Mouse (Mus musculus): ENCODE measurements around the gene Zfp950. TPM values are rescaled to one million over a fixed set of nuclear protein-coding genes. Genes with fewer than 3 reads are reported as not detected.
"Not testable (repeated sequence)": the region's sequence is repeated elsewhere in the genome, so short reads cannot be mapped to it uniquely, and the experiment has no call there.

Zfp950 gene
- 27.3 and 32.8 TPM in 2 replicates for polyA plus RNA-seq (2015; fragmentation: Nextera tagmentation; extraction: Ambion mirVana)

DNA sequence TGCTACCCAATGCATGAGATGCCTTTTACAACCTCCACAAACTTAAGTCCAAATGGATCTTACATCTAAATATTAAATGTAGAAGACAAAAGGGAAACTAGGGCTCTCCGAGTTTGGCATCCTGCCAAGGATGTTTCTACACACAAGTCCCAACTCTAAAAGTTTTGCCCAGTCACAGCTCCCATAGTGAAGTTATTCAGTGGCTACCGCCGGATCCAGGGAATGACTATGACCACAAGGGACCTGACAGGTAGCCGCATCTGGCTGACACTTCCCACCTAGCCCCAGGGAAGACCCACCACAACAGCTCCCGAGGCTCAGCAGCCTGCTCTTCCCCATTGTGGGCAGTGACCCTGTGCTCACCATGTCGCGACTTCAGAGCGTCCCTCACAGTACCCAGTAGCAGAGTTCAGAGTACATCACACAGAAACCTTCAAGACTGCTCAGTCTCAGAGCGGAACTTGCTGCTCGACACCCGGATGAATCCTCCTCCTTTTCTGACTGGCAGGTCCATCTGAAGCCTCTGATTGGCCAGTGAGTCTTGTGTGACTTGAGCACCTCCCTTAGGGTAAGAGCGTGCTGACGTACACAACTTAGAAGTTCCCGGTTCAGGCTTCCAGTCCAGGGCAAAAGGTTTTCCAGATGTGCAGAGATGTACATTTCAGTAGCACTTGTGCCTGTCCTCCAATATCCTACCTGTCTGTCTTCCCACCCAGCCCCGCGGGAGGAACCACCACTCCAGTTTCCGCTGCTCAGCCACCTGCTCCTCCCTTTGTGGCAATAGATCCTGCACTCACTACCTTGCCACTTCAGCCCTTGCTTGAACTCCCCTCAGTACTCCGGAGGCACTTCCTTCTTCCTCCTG lies at the start of gene Zfp950:
TSS of gene Zfp950 (minus strand) at position 499 of the 865 bp plus-strand sequence.
- H3K4me3 ChIP-seq (replicated peaks; ENCODE audit: low read depth, low read length): peak within 1 kb of the TSS; percentile 60
- ATAC-seq (replicated peaks; ENCODE audit: low FRiP score, low read depth) (peak; percentile 100), DNase-seq (ENCODE audit: low spot score) (peak; percentile 97)
- H3K36me3 ChIP-seq (ENCODE audit: insufficient read depth, low read length): no peaks in the 10 kb centered on the region
- WGBS: under 1% methylated on average over 18 of the region's 18 CpGs
- peaks cover 12% of the 10 kb centered on the region for H3K4me1 ChIP-seq (replicated peaks; ENCODE audit: insufficient read depth, low read length)
- no peak for TF ChIP-seq CTCF (IDR thresholded peaks at IDR 0.05; ENCODE audit: low read depth)
- H3K4me2 ChIP-seq (ENCODE audit: low read length): peak within 1 kb of the TSS; percentile 63
- H3K27me3 ChIP-seq (ENCODE audit: insufficient read depth, low read length): no peaks in the 10 kb centered on the region
- H3K27ac ChIP-seq: peak within 1 kb of the TSS; percentile 47
- peak within 1 kb of the TSS; percentile 57 for H3K9ac ChIP-seq (ENCODE audit: low read depth, low read length)
- H3K9me3 ChIP-seq (replicated peaks; ENCODE audit: low read length): no peaks in the 10 kb centered on the region

- WGBS: 88% methylated on average over 2 of the region's 2 CpGs
These were observed 43.0 kb upstream of the Zfp950 start, which contains the start of gene Gm6020 for GRCm38 (mm10) chr19:61183590-61183989. TSS of gene Gm6020 (plus strand) at chr19:61183890.

GRCm38 (mm10) chr19:61175756-61176324 lies 35.2 kb upstream of the Zfp950 start, which contains the start of gene Gm7102:
TSS of gene Gm7102 (minus strand) at chr19:61176309.
- TF ChIP-seq CTCF (IDR thresholded peaks at IDR 0.05; ENCODE audit: low read depth): no peak
- no peak for ATAC-seq (replicated peaks; ENCODE audit: low FRiP score, low read depth)

More at GRCm38 (mm10) chr19:61183590-61183989, 43.0 kb upstream of the Zfp950 start, which contains the start of gene Gm6020:
- not testable (repeated sequence) for H3K9ac ChIP-seq (ENCODE audit: low read depth, low read length); DNase-seq (ENCODE audit: low spot score); H3K27me3 ChIP-seq (ENCODE audit: insufficient read depth, low read length); ATAC-seq (replicated peaks; ENCODE audit: low FRiP score, low read depth); H3K27ac ChIP-seq; H3K4me1 ChIP-seq (replicated peaks; ENCODE audit: insufficient read depth, low read length); H3K36me3 ChIP-seq (ENCODE audit: insufficient read depth, low read length); H3K9me3 ChIP-seq (replicated peaks; ENCODE audit: low read length); H3K4me3 ChIP-seq (replicated peaks; ENCODE audit: low read depth, low read length); H3K4me2 ChIP-seq (ENCODE audit: low read length)

GRCm38 (mm10) chr19:61151701-61152420 lies 11.2 kb upstream of the Zfp950 start:
- no peak for TF ChIP-seq CTCF (IDR thresholded peaks at IDR 0.05; ENCODE audit: low read depth)
- ATAC-seq (replicated peaks; ENCODE audit: low FRiP score, low read depth): peak; percentile 77
- Histone ChIP-seq H3K9me3 (replicated peaks; ENCODE audit: low read length) (no peaks in the 10 kb centered on the region), H3K36me3 (ENCODE audit: insufficient read depth, low read length) (no peaks in the 10 kb centered on the region), H3K4me2 (ENCODE audit: low read length) (peak overlapping the region; percentile 83), H3K9ac (ENCODE audit: low read depth, low read length) (peak overlapping the region; percentile 52), H3K4me3 (replicated peaks; ENCODE audit: low read depth, low read length) (peak overlapping the region; percentile 40), H3K4me1 (replicated peaks; ENCODE audit: insufficient read depth, low read length) (no peaks in the 10 kb centered on the region), H3K27me3 (ENCODE audit: insufficient read depth, low read length) (no peaks in the 10 kb centered on the region), H3K27ac (peak overlapping the region; percentile 47; the same call in 1 of the 2 replicates)
- DNase-seq (ENCODE audit: low spot score): peak; percentile 23
- WGBS: 2% methylated on average over 27 of the region's 27 CpGs

More at GRCm38 (mm10) chr19:61175756-61176324, 35.2 kb upstream of the Zfp950 start, which contains the start of gene Gm7102:
- Histone ChIP-seq H3K9ac (ENCODE audit: low read depth, low read length) (peak within 1 kb of the TSS; percentile 10; the same call in 1 of the 2 replicates), H3K4me3 (replicated peaks; ENCODE audit: low read depth, low read length) (peak within 1 kb of the TSS; percentile 27), H3K27me3 (ENCODE audit: insufficient read depth, low read length) (no peaks in the 10 kb centered on the region), H3K4me2 (ENCODE audit: low read length) (peak within 1 kb of the TSS; percentile 65), H3K9me3 (replicated peaks; ENCODE audit: low read length) (no peaks in the 10 kb centered on the region), H3K27ac (no peak within 1 kb of the TSS), H3K36me3 (ENCODE audit: insufficient read depth, low read length) (no peaks in the 10 kb centered on the region), H3K4me1 (replicated peaks; ENCODE audit: insufficient read depth, low read length) (no peaks in the 10 kb centered on the region)
- DNase-seq (ENCODE audit: low spot score): peak; percentile 5
- WGBS: 27% methylated on average over 39 of the region's 39 CpGs

- Histone ChIP-seq H3K9ac (ENCODE audit: low read depth, low read length) (peak overlapping the region; percentile 52), H3K9me3 (replicated peaks; ENCODE audit: low read length) (no peaks in the 10 kb centered on the region), H3K36me3 (ENCODE audit: insufficient read depth, low read length) (no peaks in the 10 kb centered on the region), H3K27me3 (ENCODE audit: insufficient read depth, low read length) (no peaks in the 10 kb centered on the region), H3K27ac (peak overlapping the region; percentile 47; the same call in 1 of the 2 replicates), H3K4me3 (replicated peaks; ENCODE audit: low read depth, low read length) (peak overlapping the region; percentile 40), H3K4me2 (ENCODE audit: low read length) (peak overlapping the region; percentile 83), H3K4me1 (replicated peaks; ENCODE audit: insufficient read depth, low read length) (no peaks in the 10 kb centered on the region)
- TF ChIP-seq CTCF (IDR thresholded peaks at IDR 0.05; ENCODE audit: low read depth): no peak
- DNase-seq (ENCODE audit: low spot score) (peak; percentile 49), ATAC-seq (replicated peaks; ENCODE audit: low FRiP score, low read depth) (peak; percentile 78)
- 3% methylated on average over 8 of the region's 8 CpGs for WGBS
These were observed 10.7 kb upstream of the Zfp950 start for GRCm38 (mm10) chr19:61151372-61151700.

DNA sequence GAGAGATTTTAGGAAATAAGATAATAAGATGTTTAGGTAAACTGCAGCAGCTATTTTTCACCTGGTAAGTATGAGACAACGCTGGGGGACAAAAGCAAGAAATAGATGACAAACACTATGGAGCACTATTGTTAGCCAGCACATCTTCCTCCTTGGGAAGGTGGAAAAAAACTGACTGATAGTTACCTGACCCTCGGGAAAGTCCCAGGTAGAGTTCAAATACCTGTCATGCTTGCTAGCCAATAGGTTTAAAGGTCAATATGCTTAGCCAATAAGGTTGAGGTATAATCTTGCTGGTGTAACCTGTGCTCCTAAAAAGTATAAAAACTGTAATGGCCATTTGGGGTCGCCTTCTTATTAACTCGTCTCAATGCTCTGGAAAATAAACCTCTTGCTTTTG lies 659 bp upstream of the Zfp950 start:
- no peak overlapping the region for H3K27ac ChIP-seq
- TF ChIP-seq CTCF (IDR thresholded peaks at IDR 0.05; ENCODE audit: low read depth): no peak
- H3K9me3 ChIP-seq (replicated peaks; ENCODE audit: low read length): no peaks in the 10 kb centered on the region
- H3K4me2 ChIP-seq (ENCODE audit: low read length): peak overlapping the region; percentile 63
- no peaks in the 10 kb centered on the region for H3K36me3 ChIP-seq (ENCODE audit: insufficient read depth, low read length)
- H3K9ac ChIP-seq (ENCODE audit: low read depth, low read length): peak overlapping the region; percentile 57; the same call in 1 of the 2 replicates
- H3K27me3 ChIP-seq (ENCODE audit: insufficient read depth, low read length): no peaks in the 10 kb centered on the region
- DNase-seq (ENCODE audit: low spot score) (no peak), ATAC-seq (replicated peaks; ENCODE audit: low FRiP score, low read depth) (no peak)
- WGBS: 23% methylated on average over 4 of the region's 4 CpGs
- H3K4me3 ChIP-seq (replicated peaks; ENCODE audit: low read depth, low read length): peak overlapping the region; percentile 60; the same call in 1 of the 2 replicates
- peaks cover 12% of the 10 kb centered on the region for H3K4me1 ChIP-seq (replicated peaks; ENCODE audit: insufficient read depth, low read length)
